Mouse (Mus musculus) stomach, embryonic 16.5 days (tissue): Measurements from ENCODE around the gene Cyp21a1. TPM values are rescaled to one million over a fixed set of nuclear protein-coding genes. Genes with fewer than 3 reads are reported as not detected.

Experiments used
- microRNA-seq: library from miRNA; unstranded; fragments of <30 nt; microRNA quantifications from one replicate; pipeline ENCODE4, GENCODE M21; 2016
- polyA plus RNA-seq: library from polyadenylated mRNA; unstranded; fragments of >200 nt; fragmentation: Nextera tagmentation; extraction: Ambion mirVana; gene quantifications from 2 replicates; pipeline ENCODE4 v1.2.1, GENCODE M21; 2015

Cyp21a1 gene
- polyA plus RNA-seq, 1 experiment from 2014 or later, result 6.9 TPM

Small RNAs within 50 kb of the gene (microRNA-seq; reads per million reads assigned to microRNA genes)
- gene Gm27471 (not detected), gene Mir6970 (not detected), gene Mir6971 (3.6 reads per million, percentile 20 among the genes with 10 or more reads in this experiment)

Other genes with a start within 250 kb of the Cyp21a1 start
- 4.7 and 4.9 TPM in 2 replicates for gene Notch4, start 240.3 kb downstream of the Cyp21a1 start, polyA plus RNA-seq
- 9.3 and 10.4 TPM in 2 replicates for gene Gpsm3, start 214.8 kb downstream of the Cyp21a1 start, polyA plus RNA-seq
- gene Pbx2, start 213.3 kb downstream of the Cyp21a1 start, polyA plus RNA-seq, result 6.8 and 8.4 TPM in 2 replicates
- gene Ager, start 206.7 kb downstream of the Cyp21a1 start, polyA plus RNA-seq, result 2.7 and 3.0 TPM in 2 replicates
- gene Rnf5, start 200.9 kb downstream of the Cyp21a1 start, polyA plus RNA-seq, result 129 and 141 TPM in 2 replicates
- 42.6 TPM in 2 replicates for gene Agpat1, start 200.3 kb downstream of the Cyp21a1 start, polyA plus RNA-seq
- 3.5 and 4.8 TPM in 2 replicates for gene Egfl8, start 188.6 kb downstream of the Cyp21a1 start, polyA plus RNA-seq
- gene Ppt2, start 176.1 kb downstream of the Cyp21a1 start, polyA plus RNA-seq, result 25.2 and 25.7 TPM in 2 replicates
- gene Prrt1, start 175.0 kb downstream of the Cyp21a1 start, polyA plus RNA-seq, result 0.31 and 0.45 TPM in 2 replicates
- 13.1 and 14.4 TPM in 2 replicates for gene Fkbpl, start 159.8 kb downstream of the Cyp21a1 start, polyA plus RNA-seq
- 73.5 and 78.0 TPM in 2 replicates for gene Atf6b, start 157.4 kb downstream of the Cyp21a1 start, polyA plus RNA-seq
- gene Tnxb, start 134.0 kb downstream of the Cyp21a1 start, polyA plus RNA-seq, result 1.3 and 1.8 TPM in 2 replicates
- gene C4b, start 60.7 kb downstream of the Cyp21a1 start, polyA plus RNA-seq, result 0.89 and 0.99 TPM in 2 replicates
- gene Stk19, start 32.4 kb upstream of the Cyp21a1 start, polyA plus RNA-seq, result 23.8 and 25.8 TPM in 2 replicates
- gene Dxo, start 32.5 kb upstream of the Cyp21a1 start, polyA plus RNA-seq, result 48.9 and 53.3 TPM in 2 replicates
- 45.0 and 48.1 TPM in 2 replicates for gene Skiv2l, start 45.6 kb upstream of the Cyp21a1 start, polyA plus RNA-seq
- 89.5 and 96.4 TPM in 2 replicates for gene Nelfe, start 45.8 kb upstream of the Cyp21a1 start, polyA plus RNA-seq
- 27.8 and 28.9 TPM in 2 replicates for gene Cfb, start 58.0 kb upstream of the Cyp21a1 start, polyA plus RNA-seq
- gene Zbtb12, start 74.9 kb upstream of the Cyp21a1 start, polyA plus RNA-seq, result 1.0 and 1.1 TPM in 2 replicates
- gene Gm20547, start 77.5 kb upstream of the Cyp21a1 start, polyA plus RNA-seq, result 0.49 TPM in 1 of 2 replicates, not detected in the other
- 4.4 and 5.5 TPM in 2 replicates for gene C2, start 93.7 kb upstream of the Cyp21a1 start, polyA plus RNA-seq
- 61.0 and 61.1 TPM in 2 replicates for gene Ehmt2, start 93.9 kb upstream of the Cyp21a1 start, polyA plus RNA-seq
- gene Slc44a4, start 109.9 kb upstream of the Cyp21a1 start, polyA plus RNA-seq, result 19.3 and 21.1 TPM in 2 replicates
- 36.7 and 40.6 TPM in 2 replicates for gene Neu1, start 126.7 kb upstream of the Cyp21a1 start, polyA plus RNA-seq
- gene Hspa1b, start 154.7 kb upstream of the Cyp21a1 start, polyA plus RNA-seq, result 0.94 and 1.4 TPM in 2 replicates
- gene Gm20481, start 165.4 kb upstream of the Cyp21a1 start, polyA plus RNA-seq, result 0.27 TPM in 1 of 2 replicates, not detected in the other
- 13.7 and 16.3 TPM in 2 replicates for gene Hspa1a, start 167.6 kb upstream of the Cyp21a1 start, polyA plus RNA-seq
- gene Hspa1l, start 168.1 kb upstream of the Cyp21a1 start, polyA plus RNA-seq, result 0.96 and 1.4 TPM in 2 replicates
- 145 and 146 TPM in 2 replicates for gene Lsm2, start 177.3 kb upstream of the Cyp21a1 start, polyA plus RNA-seq
- gene Vars, start 196.4 kb upstream of the Cyp21a1 start, polyA plus RNA-seq, result 81.1 and 82.1 TPM in 2 replicates
- gene Vwa7, start 212.0 kb upstream of the Cyp21a1 start, polyA plus RNA-seq, result 0.26 and 0.42 TPM in 2 replicates
- 14.2 and 14.3 TPM in 2 replicates for gene Sapcd1, start 223.5 kb upstream of the Cyp21a1 start, polyA plus RNA-seq
- 3.9 and 4.2 TPM in 2 replicates for gene Msh5, start 242.2 kb upstream of the Cyp21a1 start, polyA plus RNA-seq
- gene Clic1, start 245.4 kb upstream of the Cyp21a1 start, polyA plus RNA-seq, result 396 and 441 TPM in 2 replicates